Mouse (Mus musculus) liver, adult 2 months (tissue): ENCODE measurements around the gene Chek2. TPM values are rescaled to one million over a fixed set of nuclear protein-coding genes. Genes with fewer than 3 reads are reported as not detected.
A peak's percentile ranks its signal among the peaks of the same experiment; 100 is the strongest.
"Not testable (repeated sequence)": the region's sequence is repeated elsewhere in the genome, so short reads cannot be mapped to it uniquely, and the experiment has no call there.

ENCODE experiments used
- DNase-seq: peaks from one replicate; pipeline ENCODE4 v3.0.0-alpha.2; 2011; ENCODE audit warnings: low read depth, low spot score; ENCODE audit errors: extremely low read depth
- H3K27ac ChIP-seq: fragments of 200-500 bp; replicated peaks from 2 replicates; pipeline ENCODE4 v1.5.1; 2012; ENCODE audit warnings: low read depth, mild to moderate bottlenecking, control low read depth, inconsistent platforms, low read length; ENCODE audit not compliant: insufficient read depth
- H3K27me3 ChIP-seq: fragments of 200-500 bp; 2 replicates; pipeline ENCODE4 v1.6.1; 2012; ENCODE audit warnings: mild to moderate bottlenecking, moderate library complexity, low read length, inconsistent platforms; ENCODE audit not compliant: control insufficient read depth, insufficient read depth
- H3K36me3 ChIP-seq: fragments of 200-500 bp; 2 replicates; pipeline ENCODE4 v1.6.1; 2012; ENCODE audit warnings: low read length, inconsistent platforms; ENCODE audit not compliant: control insufficient read depth, insufficient read depth
- H3K4me1 ChIP-seq: fragments of 200-500 bp; 2 replicates; pipeline ENCODE4 v1.6.1; 2011; ENCODE audit warnings: low read length; ENCODE audit not compliant: control insufficient read depth, insufficient read depth
- H3K4me3 ChIP-seq: fragments of 200-500 bp; 2 replicates; pipeline ENCODE4 v1.5.1; 2011; ENCODE audit warnings: low read depth, mild to moderate bottlenecking, control low read depth, low read length, moderate library complexity; ENCODE audit not compliant: insufficient read depth
- H3K79me2 ChIP-seq: fragments of 200-500 bp; 2 replicates; pipeline ENCODE4 v1.6.1; 2012; ENCODE audit warnings: inconsistent platforms, mild to moderate bottlenecking, low read length, moderate library complexity; ENCODE audit not compliant: control insufficient read depth, insufficient read depth
- H3K9ac ChIP-seq: fragments of 200-500 bp; 2 replicates; pipeline ENCODE4 v1.6.1; 2012; ENCODE audit warnings: low read depth, mild to moderate bottlenecking, control low read depth, inconsistent platforms, low read length
- CTCF ChIP-seq: fragments of 200-500 bp; IDR thresholded peaks from 2 replicates; pipeline ENCODE4 v1.5.1; 2011; ENCODE audit warnings: low read depth, low read length, control low read depth
- POLR2A ChIP-seq: fragments of 200-500 bp; IDR thresholded peaks from 2 replicates; pipeline ENCODE4 v1.6.1; 2011; ENCODE audit warnings: low read length, control low read depth; ENCODE audit not compliant: insufficient read depth; ENCODE audit errors: extremely low read depth
- WGBS: fragments of 180-500 bp; shearing (Covaris S2); methylation state at CpG from one replicate; pipeline ENCODE4 v1.1.7; 2018; 5-methylcytosine and 5-hydroxymethylcytosine counted together
- polyA plus RNA-seq: library from polyadenylated mRNA; depleted of rRNA; stranded (reverse); fragments of >200 nt; gene quantifications from 2 replicates; pipeline ENCODE4 v1.2.3, GENCODE M21; 2012
- total RNA-seq: library from RNA; depleted of rRNA; stranded (reverse); fragments of >200 nt; gene quantifications from 2 replicates; pipeline ENCODE4 v1.2.3, GENCODE M21; 2014

Chek2 gene
- total and polyA plus RNA-seq, 2 experiments, result 1.5 to 3.6 TPM

GRCm38 (mm10) chr5:110827576-110827975, 12.2 kb upstream of the Chek2 start:
- DNase-seq, result no peak
- H3K36me3 ChIP-seq, result peaks cover 7% of the 10 kb centered on the region
- no peaks in the 10 kb centered on the region for H3K4me1 ChIP-seq
- no peaks in the 10 kb centered on the region for H3K27me3 ChIP-seq
- H3K4me3 ChIP-seq, result no peak overlapping the region
- no peaks in the 10 kb centered on the region for H3K79me2 ChIP-seq
- TF ChIP-seq POLR2A (no peak), CTCF (no peak)
- H3K27ac ChIP-seq, result no peak overlapping the region
- no peak overlapping the region for H3K9ac ChIP-seq
- 84% methylated on average over 5 of the region's 5 CpGs for WGBS

- DNase-seq, result no peak
- Histone ChIP-seq H3K79me2 (no peaks in the 10 kb centered on the region), H3K27me3 (no peaks in the 10 kb centered on the region), H3K27ac (no peak overlapping the region), H3K4me3 (no peak overlapping the region), H3K36me3 (peaks cover 12% of the 10 kb centered on the region), H3K9ac (no peak overlapping the region), H3K4me1 (no peaks in the 10 kb centered on the region)
- TF ChIP-seq POLR2A (no peak), CTCF (no peak)
- 93% methylated on average over 5 of the region's 5 CpGs for WGBS
These were observed 8.6 kb upstream of the Chek2 start for GRCm38 (mm10) chr5:110831036-110831720.

GRCm38 (mm10) chr5:110835959-110836358, 3.8 kb upstream of the Chek2 start:
- no peak overlapping the region for H3K9ac ChIP-seq
- 65% methylated on average over 3 of the region's 3 CpGs for WGBS
- H3K79me2 ChIP-seq, result no peaks in the 10 kb centered on the region
- peaks cover 5% of the 10 kb centered on the region for H3K4me1 ChIP-seq
- H3K36me3 ChIP-seq, result peaks cover 6% of the 10 kb centered on the region; the same call in 1 of the 2 replicates
- no peaks in the 10 kb centered on the region for H3K27me3 ChIP-seq
- no peak overlapping the region for H3K27ac ChIP-seq
- H3K4me3 ChIP-seq, result no peak overlapping the region
- TF ChIP-seq POLR2A (no peak), CTCF (peak; percentile 68)
- no peak for DNase-seq

- WGBS, result 95% methylated on average over 5 of the region's 5 CpGs
- not testable (repeated sequence) for H3K9ac ChIP-seq, DNase-seq, H3K4me1 ChIP-seq, H3K27ac ChIP-seq, H3K79me2 ChIP-seq, H3K4me3 ChIP-seq, H3K36me3 ChIP-seq, H3K27me3 ChIP-seq
These were observed 1.8 kb upstream of the Chek2 start for GRCm38 (mm10) chr5:110838016-110838415.

- H3K27ac ChIP-seq, result peak overlapping the region; percentile 30
- H3K4me1 ChIP-seq, result peaks cover 5% of the 10 kb centered on the region
- H3K79me2 ChIP-seq, result no peaks in the 10 kb centered on the region
- 8% methylated on average over 28 of the region's 28 CpGs for WGBS
- no peaks in the 10 kb centered on the region for H3K36me3 ChIP-seq
- H3K4me3 ChIP-seq, result peak overlapping the region; percentile 73
- TF ChIP-seq CTCF, result no peak
- TF ChIP-seq POLR2A, result no peak; the same call in 1 of the 2 replicates
- peak overlapping the region; percentile 79 for H3K9ac ChIP-seq
- no peak for DNase-seq
- H3K27me3 ChIP-seq, result no peaks in the 10 kb centered on the region
These were observed 621 bp upstream of the Chek2 start for GRCm38 (mm10) chr5:110839038-110839677.

GRCm38 (mm10) chr5:110840465-110840864, 686 bp downstream of the Chek2 start:
- no peaks in the 10 kb centered on the region for H3K79me2 ChIP-seq
- H3K9ac ChIP-seq, result peak overlapping the region; percentile 38; the same call in 1 of the 2 replicates
- no peaks in the 10 kb centered on the region for H3K36me3 ChIP-seq
- peaks cover 5% of the 10 kb centered on the region for H3K4me1 ChIP-seq
- no peaks in the 10 kb centered on the region for H3K27me3 ChIP-seq
- WGBS, result 11% methylated on average over 4 of the region's 4 CpGs
- DNase-seq, result peak; percentile 24
- H3K4me3 ChIP-seq, result peak overlapping the region; percentile 58
- no peak overlapping the region for H3K27ac ChIP-seq
- TF ChIP-seq CTCF (peak; percentile 59; the same call in 1 of the 2 replicates), POLR2A (no peak)
